Mouse (Mus musculus) lung, adult 2 months (tissue): ENCODE results near the gene Maml2. TPM values are rescaled to one million over a fixed set of nuclear protein-coding genes. Genes with fewer than 3 reads are reported as not detected.

Experiments
- DNase-seq: peaks from one replicate; pipeline ENCODE4 v3.0.0; 2022
- H3K4me1 ChIP-seq: fragments of 200-500 bp; 2 replicates; pipeline ENCODE4 v1.6.1; 2011; ENCODE audit warnings: low read length; ENCODE audit not compliant: control insufficient read depth, insufficient read depth
- H3K4me3 ChIP-seq: fragments of 200-500 bp; replicated peaks from 2 replicates; pipeline ENCODE3; 2011; ENCODE audit warnings: low read depth, mild to moderate bottlenecking, control low read depth, low read length; ENCODE audit errors: extremely low read depth
- CTCF ChIP-seq: fragments of 200-500 bp; IDR thresholded peaks from 2 replicates; pipeline ENCODE4 v1.5.1; 2011; ENCODE audit warnings: mild to moderate bottlenecking, low read length, control low read depth; ENCODE audit not compliant: insufficient read depth
- POLR2A ChIP-seq: fragments of 200-500 bp; IDR thresholded peaks from 2 replicates; pipeline ENCODE4 v1.6.1; 2011; ENCODE audit warnings: low read depth, mild to moderate bottlenecking, control low read depth, low read length, borderline replicate concordance; ENCODE audit errors: extremely low read depth
- WGBS: fragments of 180-500 bp; shearing (Covaris S2); methylation state at CpG from one replicate; pipeline ENCODE4 v1.1.7; 2018; 5-methylcytosine and 5-hydroxymethylcytosine counted together
- polyA plus RNA-seq: library from polyadenylated mRNA; depleted of rRNA; stranded (reverse); fragments of >200 nt; gene quantifications from 2 replicates; pipeline ENCODE4 v1.2.3, GENCODE M21; 2012

The Maml2 gene
- polyA plus RNA-seq, 1 experiment = 17.1 TPM

GRCm38 (mm10) chr9:13693693-13694284 is 396.0 kb downstream of the Maml2 start:
- DNase-seq = no peak
- Histone ChIP-seq H3K4me1 (peaks cover 10% of the 10 kb centered on the region), H3K4me3 (no peak overlapping the region)
- WGBS = 55% methylated on average over 3 of the region's 3 CpGs
- TF ChIP-seq CTCF = no peak

- TF ChIP-seq POLR2A (no peak), CTCF (no peak)
- 33% methylated on average over 5 of the region's 5 CpGs for WGBS
- peaks cover 8% of the 10 kb centered on the region for H3K4me1 ChIP-seq
- DNase-seq = no peak
- H3K4me3 ChIP-seq = no peak overlapping the region
Measured at GRCm38 (mm10) chr9:13694293-13694692, 396.5 kb downstream of the Maml2 start.

GRCm38 (mm10) chr9:13697041-13697811 is 399.5 kb downstream of the Maml2 start:
- TF ChIP-seq POLR2A (no peak), CTCF (no peak)
- no peak overlapping the region for H3K4me3 ChIP-seq
- 64% methylated on average over 4 of the region's 4 CpGs for WGBS
- H3K4me1 ChIP-seq = peaks cover 8% of the 10 kb centered on the region
- DNase-seq = no peak

- Histone ChIP-seq H3K4me3 (no peak overlapping the region), H3K4me1 (peaks cover 8% of the 10 kb centered on the region)
- WGBS = 95% methylated on average over 4 of the region's 4 CpGs
- TF ChIP-seq CTCF (no peak), POLR2A (no peak)
- DNase-seq = no peak
Measured at GRCm38 (mm10) chr9:13697869-13698268, 400.1 kb downstream of the Maml2 start.

- Histone ChIP-seq H3K4me3 (no peak overlapping the region), H3K4me1 (peaks cover 8% of the 10 kb centered on the region)
- 81% methylated on average over 14 of the region's 14 CpGs for WGBS
- TF ChIP-seq POLR2A (no peak), CTCF (no peak)
- DNase-seq = no peak
Measured at GRCm38 (mm10) chr9:13699061-13699780, 401.5 kb downstream of the Maml2 start.

- no peak for TF ChIP-seq POLR2A
- no peak for TF ChIP-seq CTCF
- Histone ChIP-seq H3K4me3 (no peak overlapping the region), H3K4me1 (peaks cover 3% of the 10 kb centered on the region; the same call in 1 of the 2 replicates)
- no peak for DNase-seq
- WGBS = 85% methylated on average over 5 of the region's 5 CpGs
Measured at GRCm38 (mm10) chr9:13699781-13700116, 402.0 kb downstream of the Maml2 start.

GRCm38 (mm10) chr9:13701773-13702172 is 404.0 kb downstream of the Maml2 start:
- TF ChIP-seq CTCF = no peak
- TF ChIP-seq POLR2A = no peak
- Histone ChIP-seq H3K4me3 (no peak overlapping the region), H3K4me1 (no peaks in the 10 kb centered on the region; the same call in 1 of the 2 replicates)
- no peak for DNase-seq
- 71% methylated on average over 12 of the region's 12 CpGs for WGBS

- H3K4me1 ChIP-seq = no peaks in the 10 kb centered on the region
- TF ChIP-seq CTCF (no peak), POLR2A (no peak)
- H3K4me3 ChIP-seq = no peak overlapping the region
- 79% methylated on average over 2 of the region's 2 CpGs for WGBS
- DNase-seq = no peak
Measured at GRCm38 (mm10) chr9:13703100-13703499, 405.3 kb downstream of the Maml2 start.

GRCm38 (mm10) chr9:13704917-13705316 is 407.2 kb downstream of the Maml2 start:
- no peak overlapping the region for H3K4me3 ChIP-seq
- no peaks in the 10 kb centered on the region for H3K4me1 ChIP-seq
- DNase-seq = no peak
- TF ChIP-seq POLR2A (no peak), CTCF (no peak)
- 78% methylated on average over 4 of the region's 4 CpGs for WGBS
